Mouse (Mus musculus): Measurements from ENCODE around the gene Hist1h3a.
"Not testable (repeated sequence)": the region's sequence is repeated elsewhere in the genome, so short reads cannot be mapped to it uniquely, and the experiment has no call there.

The Hist1h3a gene

DNA sequence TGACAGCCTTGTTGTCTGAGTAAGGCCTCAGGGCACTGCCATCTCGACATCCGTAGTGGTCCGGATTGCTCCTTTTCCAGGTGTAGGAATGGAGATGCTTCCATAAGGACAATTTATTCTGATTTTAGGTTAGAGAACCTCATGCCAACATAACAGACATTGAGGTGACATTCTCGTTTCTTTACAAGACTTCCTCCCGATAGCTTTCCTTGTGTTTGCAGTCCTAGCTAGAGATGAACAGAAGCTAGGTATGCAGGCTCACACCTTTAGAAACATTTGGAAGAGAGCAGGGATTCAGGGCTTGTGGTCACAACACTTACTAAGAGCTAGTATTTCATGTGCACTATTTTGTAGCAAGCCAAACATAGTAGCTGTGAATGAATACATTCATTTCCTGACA is 19.0 kb downstream of the Hist1h3a start:
- DNase-seq (ENCODE audit: low read depth, low spot score) = peak; percentile 21

DNA sequence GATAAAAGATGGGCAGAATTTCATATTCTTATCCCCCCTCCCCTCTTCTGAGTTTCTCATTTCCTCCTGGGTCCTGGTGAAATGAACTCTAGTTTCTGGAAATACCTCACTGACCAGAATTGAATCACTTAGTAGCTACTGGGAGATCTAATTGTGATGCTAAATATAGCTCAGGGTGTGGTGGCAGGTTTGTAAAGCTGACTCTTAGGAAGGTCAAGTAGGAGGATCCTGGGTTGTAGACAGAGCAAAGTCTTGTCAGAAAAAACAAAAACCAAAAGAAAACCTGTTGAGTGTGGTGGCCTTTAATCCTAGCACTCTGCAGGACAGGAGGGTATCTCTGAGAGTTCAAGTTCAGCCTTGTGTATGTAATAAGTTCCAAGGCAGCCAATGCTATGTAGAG is 20.2 kb downstream of the Hist1h3a start:
- no peak for DNase-seq (ENCODE audit: low read depth, low spot score)

DNA sequence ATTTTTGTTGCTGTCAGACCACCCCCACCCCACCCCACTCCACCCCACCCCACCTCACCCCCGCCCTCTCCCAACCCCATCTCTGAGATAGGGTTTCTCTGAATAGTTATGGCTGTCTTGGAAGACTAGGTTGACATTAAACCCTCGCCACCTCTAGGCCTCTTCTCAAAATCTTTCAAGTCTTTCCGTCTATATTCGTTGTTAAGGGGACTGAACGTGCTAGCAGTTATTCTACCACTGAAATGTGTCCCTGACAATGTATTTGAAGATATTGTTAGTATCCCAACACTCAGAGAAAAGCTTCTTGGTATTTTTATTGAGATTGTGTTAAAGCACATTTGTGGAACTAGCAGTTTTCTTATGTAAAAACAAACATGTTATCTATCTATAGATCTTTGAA is 21.3 kb downstream of the Hist1h3a start:
- peak; percentile 29 for DNase-seq (ENCODE audit: low read depth, low spot score)

DNA sequence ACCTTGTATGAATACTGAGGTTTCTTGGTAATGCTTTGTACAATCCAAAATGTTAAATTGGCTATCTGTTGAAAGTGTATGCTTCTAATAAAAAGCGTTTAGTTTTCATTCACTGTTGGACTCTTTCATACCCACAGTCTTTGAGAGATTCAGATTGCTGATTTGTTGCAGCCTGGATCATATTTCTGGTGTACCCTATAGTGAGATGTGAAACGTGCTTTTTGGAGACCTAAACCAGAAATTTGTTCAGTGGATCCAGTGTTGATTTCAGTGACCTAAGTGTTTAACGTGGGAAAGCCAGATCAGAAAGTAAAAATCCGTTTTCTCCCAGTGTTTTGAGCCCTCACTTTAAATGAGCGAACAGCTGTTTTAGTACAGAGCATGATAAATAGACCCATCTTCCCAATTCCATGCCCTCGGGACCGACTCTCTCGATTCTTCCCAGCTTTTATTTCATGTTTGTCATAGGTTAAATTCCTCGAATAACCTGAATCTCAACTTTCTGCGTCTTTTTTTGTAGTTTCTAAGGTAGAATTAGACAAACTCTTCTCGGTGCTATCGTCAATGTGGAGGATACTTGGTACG is 21.8 kb downstream of the Hist1h3a start:
- no peak for DNase-seq (ENCODE audit: low read depth, low spot score)

DNA sequence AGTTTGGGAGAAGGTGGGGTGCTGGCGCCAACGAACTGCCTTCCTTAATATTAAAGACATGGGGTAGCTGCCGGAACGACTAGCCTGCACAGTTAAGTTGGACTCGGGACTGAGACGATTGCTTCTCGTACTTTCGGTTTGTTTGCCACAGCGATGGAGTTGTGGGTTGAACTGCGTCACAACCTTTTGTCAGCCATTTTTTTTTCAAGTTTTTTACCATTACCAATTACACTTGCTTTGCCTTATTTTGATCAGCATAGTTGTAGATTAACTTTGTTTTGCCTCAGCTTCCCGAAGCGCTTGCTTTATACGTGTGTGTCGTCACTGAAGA is 22.3 kb downstream of the Hist1h3a start:
- no peak for DNase-seq (ENCODE audit: low read depth, low spot score)

DNA sequence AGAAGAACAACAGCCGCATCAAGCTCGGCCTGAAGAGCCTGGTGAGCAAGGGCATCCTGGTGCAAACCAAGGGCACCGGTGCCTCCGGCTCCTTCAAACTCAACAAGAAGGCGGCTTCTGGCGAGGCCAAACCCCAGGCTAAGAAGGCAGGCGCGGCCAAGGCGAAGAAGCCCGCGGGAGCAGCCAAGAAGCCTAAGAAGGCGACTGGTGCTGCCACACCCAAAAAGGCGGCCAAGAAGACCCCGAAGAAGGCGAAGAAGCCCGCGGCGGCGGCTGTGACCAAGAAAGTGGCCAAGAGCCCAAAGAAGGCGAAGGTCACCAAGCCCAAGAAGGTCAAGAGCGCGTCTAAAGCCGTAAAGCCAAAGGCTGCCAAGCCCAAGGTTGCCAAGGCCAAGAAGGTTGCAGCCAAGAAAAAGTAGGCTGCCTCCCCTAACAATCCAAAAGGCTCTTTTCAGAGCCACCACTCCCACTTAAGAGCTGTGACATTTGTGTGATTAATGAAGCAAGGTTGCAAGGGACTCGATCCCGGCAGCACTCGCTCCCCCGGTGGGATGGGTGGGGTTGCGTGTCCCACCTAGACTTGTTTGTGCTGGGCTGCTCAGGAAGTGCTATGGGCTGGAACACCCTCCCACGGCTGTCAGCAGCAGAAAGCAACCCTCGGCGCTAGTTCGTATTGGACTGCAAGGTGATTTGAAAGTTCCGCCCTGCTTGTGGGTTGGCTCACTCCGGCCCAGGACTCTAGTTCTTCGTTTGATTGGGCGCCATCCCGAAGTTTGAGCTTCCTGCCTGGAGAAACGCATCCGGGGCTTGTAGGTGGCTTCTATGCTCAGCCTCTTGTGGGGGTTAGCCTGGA is 22.9 kb downstream of the Hist1h3a start:
- peak; percentile 87 for DNase-seq (ENCODE audit: low read depth, low spot score)

DNA sequence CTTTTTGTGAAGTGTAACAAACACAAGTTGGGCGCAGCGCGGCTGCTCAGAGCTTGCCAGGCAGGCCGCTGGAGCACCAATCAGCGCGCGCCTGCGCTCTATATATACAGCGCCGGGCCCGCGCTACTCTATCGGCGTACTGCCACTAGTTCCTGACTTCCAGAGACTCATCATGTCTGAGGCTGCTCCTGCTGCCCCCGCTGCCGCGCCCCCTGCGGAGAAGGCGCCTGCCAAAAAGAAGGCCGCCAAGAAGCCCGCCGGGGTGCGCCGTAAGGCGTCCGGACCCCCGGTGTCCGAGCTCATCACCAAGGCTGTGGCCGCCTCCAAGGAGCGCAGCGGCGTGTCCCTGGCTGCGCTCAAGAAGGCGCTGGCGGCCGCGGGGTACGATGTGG is 23.5 kb downstream of the Hist1h3a start, which contains the start of gene Hist1h1c:
Hist1h1c (plus strand) TSS at position 132 of the 392 bp plus-strand sequence.
- DNase-seq (ENCODE audit: low read depth, low spot score) = peak; percentile 95

DNA sequence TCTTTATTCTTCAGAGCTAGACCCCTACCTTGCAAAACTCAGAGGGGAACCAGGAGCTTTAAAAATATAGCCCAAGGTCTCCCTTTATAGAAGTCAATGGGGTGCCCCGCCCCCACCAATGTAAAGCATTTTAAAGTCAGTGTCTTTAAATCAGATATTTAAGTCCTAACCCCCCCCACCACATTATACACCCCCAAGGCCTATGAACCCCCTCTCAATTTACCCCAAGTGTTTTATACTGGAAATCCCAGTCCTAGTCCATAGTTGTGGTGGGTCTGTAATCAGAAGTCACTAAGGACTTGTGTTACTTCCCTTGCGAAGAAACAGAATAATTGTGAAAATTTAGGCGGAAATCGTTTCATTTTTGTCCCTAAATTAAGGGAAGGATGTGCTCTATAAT is 24.1 kb downstream of the Hist1h3a start:
- DNase-seq (ENCODE audit: low read depth, low spot score) = peak; percentile 58

DNA sequence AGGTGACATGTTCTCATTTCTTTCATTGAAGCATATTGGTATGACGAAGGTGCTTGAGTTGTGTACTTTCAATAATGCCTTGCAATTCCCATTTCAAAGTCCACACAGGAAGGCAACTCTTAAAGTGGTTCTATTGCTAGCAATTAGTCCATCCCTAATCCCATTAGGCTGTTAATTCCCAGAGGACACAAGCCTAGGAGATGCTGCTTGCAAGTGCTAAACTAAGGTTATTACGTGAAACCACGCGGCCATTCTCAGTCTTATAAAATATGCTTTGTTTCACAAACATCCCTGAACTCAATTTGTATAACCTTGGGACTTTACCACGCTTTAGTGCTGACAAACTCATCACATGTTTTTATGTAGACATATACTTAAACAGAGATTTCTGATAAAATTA is 25.1 kb downstream of the Hist1h3a start:
- no peak for DNase-seq (ENCODE audit: low read depth, low spot score)

DNA sequence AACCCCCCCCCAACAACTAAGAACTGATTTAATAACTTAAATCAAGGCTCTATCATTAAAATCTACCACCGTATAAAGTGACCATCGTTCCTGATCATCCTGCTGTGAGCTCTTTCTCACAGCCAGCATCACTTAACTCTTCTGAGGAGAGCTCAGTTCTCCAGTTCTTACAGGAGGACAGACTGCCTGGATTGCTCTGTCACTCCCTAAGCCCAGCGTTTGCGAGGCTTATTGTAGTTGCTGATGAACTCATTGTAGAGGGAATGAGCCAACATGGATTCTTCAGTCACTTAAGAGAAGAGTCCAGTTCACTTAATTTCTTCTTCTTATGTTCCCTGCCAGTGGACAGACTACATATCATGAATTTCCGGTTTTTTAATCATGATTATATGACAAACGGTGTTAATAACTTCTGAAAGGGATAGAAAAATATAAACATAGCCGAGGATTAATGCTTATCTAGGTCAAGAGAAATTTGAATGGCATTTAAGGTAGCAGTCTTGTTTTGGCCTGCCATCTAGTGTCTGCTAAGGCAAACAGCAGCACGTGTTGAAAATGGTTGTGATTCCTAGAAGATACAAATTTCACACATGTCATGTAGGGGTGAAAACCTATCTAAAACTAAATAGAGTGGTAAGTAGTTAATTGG is 29.9 kb downstream of the Hist1h3a start:
- peak; percentile 16 for DNase-seq (ENCODE audit: low read depth, low spot score)

DNA sequence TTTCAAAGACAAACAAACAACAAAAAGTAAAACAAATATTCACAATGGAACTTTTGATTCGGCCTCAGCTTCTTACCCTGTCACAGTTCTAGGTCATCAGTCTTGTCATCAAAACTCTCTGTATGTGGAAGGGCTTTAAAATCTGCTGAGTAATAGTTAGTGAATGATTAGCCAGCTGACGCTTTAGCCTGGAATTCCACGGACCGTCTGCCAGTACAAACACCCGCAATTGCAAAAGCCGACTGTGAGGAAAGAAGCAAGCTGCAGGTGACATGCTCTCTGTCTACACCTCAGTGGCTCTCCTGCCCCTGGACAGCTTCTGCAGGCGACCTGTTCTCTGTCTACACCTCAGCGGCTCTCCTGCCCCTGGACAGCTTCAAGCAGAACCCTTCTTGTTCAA is 31.7 kb downstream of the Hist1h3a start:
- no peak for DNase-seq (ENCODE audit: low read depth, low spot score)

DNA sequence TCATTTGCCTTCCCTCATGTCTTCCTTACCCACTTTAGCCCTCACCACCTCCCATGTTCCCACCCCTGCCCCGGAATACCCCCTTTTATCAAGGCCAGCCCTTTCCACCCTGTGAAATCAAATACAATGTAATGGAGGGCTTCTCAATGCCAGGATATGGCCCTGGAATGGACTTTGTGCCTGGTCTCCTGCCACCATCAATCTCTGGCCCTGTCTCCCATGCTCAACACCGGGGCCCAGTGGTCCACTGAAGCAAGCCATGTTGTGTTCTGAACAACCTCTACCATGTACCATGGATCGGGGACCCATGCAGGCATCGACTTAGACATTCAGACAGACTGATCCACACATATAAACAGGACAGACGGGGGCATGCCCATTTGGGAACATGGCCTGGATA is 32.5 kb downstream of the Hist1h3a start:
- DNase-seq (ENCODE audit: low read depth, low spot score) = no peak

DNA sequence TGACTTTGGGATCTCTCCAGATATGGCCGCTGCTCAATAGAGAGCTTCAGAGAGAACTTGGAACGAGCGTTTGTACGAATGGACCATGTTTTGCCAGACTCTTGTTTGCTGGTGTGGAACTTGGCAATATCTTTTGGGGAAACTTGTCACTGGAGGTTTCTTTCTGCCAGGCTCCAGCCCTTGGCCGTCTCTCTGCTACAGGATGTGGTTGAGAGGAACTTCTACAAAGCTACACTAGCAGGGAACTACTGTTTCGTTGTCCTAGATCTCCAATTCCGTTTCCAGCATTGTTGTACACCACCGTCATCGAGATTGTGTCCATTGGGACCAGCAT is 33.0 kb downstream of the Hist1h3a start:
- DNase-seq (ENCODE audit: low read depth, low spot score) = no peak

DNA sequence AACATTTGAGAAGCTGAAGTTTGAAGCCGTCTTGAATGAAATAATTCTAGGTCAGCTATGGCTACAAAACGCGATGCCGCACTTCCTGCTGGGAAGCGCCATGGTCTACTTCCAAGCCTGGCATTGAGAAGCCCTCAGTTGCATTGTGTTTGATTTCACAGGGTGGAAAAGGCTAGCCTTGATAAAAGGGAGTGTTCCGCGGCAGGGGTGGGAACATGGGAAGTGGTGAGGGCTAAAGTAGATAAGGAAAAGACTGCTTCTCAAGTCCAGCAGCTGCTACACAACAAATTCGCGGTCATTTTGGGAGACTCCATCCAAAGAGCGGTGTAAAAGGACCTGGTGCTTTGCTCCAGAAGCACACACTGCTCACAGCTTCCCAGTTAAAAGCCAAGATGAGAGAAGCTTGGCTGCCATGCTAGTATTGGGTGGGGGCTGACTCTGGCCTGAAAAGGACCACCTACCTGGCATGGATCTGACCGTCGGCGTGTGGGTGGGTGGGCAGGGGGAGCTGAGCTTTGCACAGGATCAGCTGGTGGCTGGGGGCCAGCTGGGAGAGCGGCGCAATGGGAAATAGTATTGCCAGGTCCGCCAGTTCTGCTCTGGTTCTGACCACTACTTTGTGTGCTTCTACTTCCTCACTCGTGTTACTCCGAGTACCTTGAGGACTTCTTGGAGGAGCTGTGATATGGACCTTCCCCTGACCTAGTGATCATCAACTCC is 33.6 kb downstream of the Hist1h3a start:
- DNase-seq (ENCODE audit: low read depth, low spot score) = no peak

DNA sequence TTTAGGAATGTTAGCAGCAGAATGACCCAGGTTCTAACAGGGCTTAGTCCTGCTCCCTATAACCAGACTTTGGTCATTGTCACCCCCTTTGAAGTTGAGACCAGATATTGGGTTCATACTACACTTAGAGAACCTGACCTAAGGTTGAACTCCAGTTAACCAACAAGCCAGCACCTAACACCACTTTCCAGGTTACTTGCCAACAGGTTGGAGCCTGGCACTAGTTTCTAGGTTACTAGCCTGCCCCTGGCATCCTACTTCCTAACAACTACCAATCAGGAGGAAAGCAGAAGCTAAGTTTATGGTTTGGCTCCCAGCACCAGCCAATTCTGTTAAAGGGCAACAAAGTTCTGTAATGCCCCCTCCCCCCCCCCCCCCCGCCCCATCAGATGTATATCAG is 37.0 kb downstream of the Hist1h3a start:
- no peak for DNase-seq (ENCODE audit: low read depth, low spot score)

DNA sequence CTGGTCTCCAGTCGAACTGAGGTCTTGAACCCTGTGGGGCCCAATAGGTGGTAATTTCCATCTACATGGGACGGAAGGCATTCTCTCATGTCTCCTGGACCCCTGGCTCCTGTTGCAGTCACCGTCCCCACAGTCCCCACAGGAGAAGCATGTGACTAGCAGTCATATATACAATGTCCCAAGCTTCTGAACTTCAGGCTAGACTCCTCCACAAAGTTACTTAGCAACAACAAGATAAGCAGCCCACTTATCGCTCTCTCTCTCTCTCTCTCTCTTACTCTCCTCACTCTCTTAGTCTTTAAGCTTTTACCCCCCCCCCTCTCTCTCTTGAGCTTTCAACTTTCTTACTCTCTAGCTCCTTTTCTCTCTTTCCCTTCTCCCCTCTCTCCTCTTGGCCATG is 37.9 kb downstream of the Hist1h3a start:
- DNase-seq (ENCODE audit: low read depth, low spot score) = no peak

DNA sequence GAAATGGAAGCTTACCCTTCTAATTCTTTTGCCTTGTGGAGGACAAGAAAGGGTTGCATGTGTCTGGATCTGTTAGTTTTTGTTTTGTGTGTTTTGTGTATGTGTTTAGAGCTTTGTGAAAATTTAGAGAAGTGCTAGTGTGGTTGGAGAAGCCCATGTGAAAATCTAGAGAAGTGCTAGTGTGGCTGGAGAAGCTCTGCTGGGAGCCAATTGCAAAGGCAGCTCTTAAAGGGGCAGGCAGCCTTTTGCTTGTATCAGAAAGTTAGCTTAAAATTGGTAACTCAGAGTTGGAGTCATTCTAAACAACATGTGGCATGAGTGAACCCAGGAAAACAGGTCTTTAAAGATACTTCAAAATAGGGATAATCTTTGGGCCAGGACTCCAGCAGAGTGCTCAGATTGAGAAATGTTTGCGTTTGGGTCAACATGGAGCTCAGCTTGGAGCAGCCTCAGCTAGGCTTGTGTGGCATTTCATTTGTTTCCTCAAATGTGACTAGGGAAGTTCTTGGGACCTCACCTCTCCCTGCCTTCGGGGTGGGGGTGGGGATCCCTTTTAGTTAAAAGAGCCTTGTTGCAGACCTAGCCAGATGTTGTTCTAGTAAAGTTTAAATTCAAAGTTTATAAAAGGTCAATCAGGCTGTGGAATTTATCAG is 44.5 kb downstream of the Hist1h3a start:
- not testable (repeated sequence) for DNase-seq (ENCODE audit: low read depth, low spot score)

DNA sequence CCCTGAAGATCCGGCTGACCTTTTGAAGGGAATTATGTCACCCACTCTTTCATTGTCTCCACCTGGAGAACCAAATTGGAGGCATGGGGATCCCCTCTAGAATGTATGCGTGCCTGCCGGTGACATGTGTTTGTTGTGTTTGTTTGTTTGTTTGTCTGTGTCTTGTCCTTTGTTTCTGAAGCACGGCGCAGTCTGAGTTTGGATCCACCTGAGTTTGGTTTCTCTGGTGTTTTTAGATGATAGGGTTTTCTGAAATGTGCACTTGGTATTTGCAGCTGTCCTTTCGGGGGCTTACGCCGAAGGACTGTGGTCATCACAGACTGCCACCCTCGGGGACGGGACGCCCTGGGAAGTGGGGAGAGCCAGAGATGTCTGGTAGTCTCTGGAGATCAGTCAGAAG is 45.0 kb downstream of the Hist1h3a start:
- DNase-seq (ENCODE audit: low read depth, low spot score) = no peak

DNA sequence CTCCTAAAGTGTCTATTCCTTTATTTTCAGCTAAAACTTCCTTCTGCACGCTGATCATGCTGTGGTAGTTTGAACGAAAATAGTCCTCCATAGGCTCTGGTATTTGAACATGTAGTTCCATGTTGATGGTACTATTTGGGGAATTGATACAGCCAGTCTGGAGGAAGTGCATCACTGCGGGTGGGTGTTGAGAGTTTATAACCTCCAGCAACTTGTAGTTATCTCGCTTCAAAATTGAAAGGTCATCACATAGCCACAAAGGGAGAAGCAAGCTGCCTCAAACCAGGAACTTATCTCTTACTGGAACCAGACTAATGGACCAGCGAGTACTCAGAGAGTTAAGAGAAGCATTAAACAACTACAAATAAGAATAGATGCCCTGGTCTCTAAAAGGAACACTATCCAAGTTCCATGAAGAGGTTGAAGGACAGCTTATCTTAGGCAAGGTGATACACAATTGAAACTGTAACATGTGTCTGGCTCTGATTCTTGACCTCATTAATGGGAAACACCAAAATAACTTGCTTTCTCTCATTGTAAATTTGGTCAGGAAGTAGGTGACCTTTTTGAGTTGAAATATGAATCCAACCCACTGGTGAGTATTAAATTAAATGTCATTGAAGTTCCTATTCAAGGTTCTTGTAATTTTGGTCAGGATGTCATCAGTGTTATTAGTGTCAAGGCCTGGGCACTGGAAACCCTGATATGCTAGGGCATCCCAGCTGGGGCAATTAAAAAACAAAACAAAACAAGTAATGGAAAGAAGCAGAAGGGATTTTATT is 45.7 kb downstream of the Hist1h3a start:
- no peak for DNase-seq (ENCODE audit: low read depth, low spot score)
